Mouse (Mus musculus): Measurements from ENCODE around the gene Foxp4.

- TF ChIP-seq MYOD1 (IDR thresholded peaks at IDR 0.05; ENCODE audit: control insufficient read depth, insufficient read length, low read depth) (no peak), CTCF (IDR thresholded peaks at IDR 0.05; ENCODE audit: control insufficient read depth, insufficient read depth, insufficient read length) (no peak), USF1 (IDR thresholded peaks at IDR 0.05; ENCODE audit: low read depth) (no peak), MYOG (IDR thresholded peaks at IDR 0.05; ENCODE audit: control insufficient read depth, extremely low read depth, insufficient read length) (no peak)
These were observed 32.0 kb upstream of the Foxp4 start for GRCm38 (mm10) chr17:47956486-47956885.

Data from C2C12 (cell line).